Mouse (Mus musculus): ENCODE results near the gene Ago4. TPM values are rescaled to one million over a fixed set of nuclear protein-coding genes. Genes with fewer than 3 reads are reported as not detected.

The Ago4 gene
- 0.06 TPM for polyA plus RNA-seq (2017; shearing (Covaris generic))

GRCm38 (mm10) chr4:126532827-126533728 is at the start of gene Ago4:
Ago4 (minus strand) TSS chr4:126533472.

GRCm38 (mm10) chr4:126556809-126557711 is 23.8 kb upstream of the Ago4 start, which contains the start of gene Clspn:
Clspn (plus strand) TSS chr4:126556935.

GRCm38 (mm10) chr4:126468285-126468901 is 64.9 kb downstream of the Ago4 start, which contains the start of gene Ago1:
Ago1 (minus strand) TSS chr4:126468583.

Other genes starting within 250 kb of the Ago4 start
- gene Col8a2, start 246.7 kb downstream of the Ago4 start, polyA plus RNA-seq (2017; shearing (Covaris generic)): not detected
- gene Adprhl2, start 211.8 kb downstream of the Ago4 start, polyA plus RNA-seq (2017; shearing (Covaris generic)): 29.0 TPM
- not detected for gene Tekt2, start 207.8 kb downstream of the Ago4 start, polyA plus RNA-seq (2017; shearing (Covaris generic))
- 31.8 TPM for gene Ago3, start 103.9 kb downstream of the Ago4 start, polyA plus RNA-seq (2017; shearing (Covaris generic))
- gene Ago1, start 64.9 kb downstream of the Ago4 start, polyA plus RNA-seq (2017; shearing (Covaris generic)): 4.5 TPM
- 4.4 TPM for gene Clspn, start 23.5 kb upstream of the Ago4 start, polyA plus RNA-seq (2017; shearing (Covaris generic))
- gene 5730409E04Rik, start 76.3 kb upstream of the Ago4 start, polyA plus RNA-seq (2017; shearing (Covaris generic)): 1.0 TPM
- 327 TPM for gene Psmb2, start 144.2 kb upstream of the Ago4 start, polyA plus RNA-seq (2017; shearing (Covaris generic))
- gene Tfap2e, start 202.8 kb upstream of the Ago4 start, polyA plus RNA-seq (2017; shearing (Covaris generic)): not detected
- gene Ncdn, start 220.0 kb upstream of the Ago4 start, polyA plus RNA-seq (2017; shearing (Covaris generic)): 64.1 TPM
- 64.6 TPM for gene AU040320, start 220.1 kb upstream of the Ago4 start, polyA plus RNA-seq (2017; shearing (Covaris generic))

All from inflammation-experienced regulatory T-cells, adult 16 weeks (primary cell).